Mouse (Mus musculus) embryonic facial prominence, embryonic 11.5 days (tissue): ENCODE data around the gene S100a2. TPM values are rescaled to one million over a fixed set of nuclear protein-coding genes. Genes with fewer than 3 reads are reported as not detected.
A peak's percentile ranks its signal among the peaks of the same experiment; 100 is the strongest.

Experiments used
- ATAC-seq: fragments of 200-750 bp; cut with Nextera tagmentation; replicated peaks from 2 replicates; pipeline ENCODE4 v1.8.0; 2017; ENCODE audit warnings: low read depth; ENCODE audit not compliant: insufficient number of reproducible peaks, low FRiP score, low TSS enrichment
- DNase-seq: peaks from one replicate; pipeline ENCODE4 v3.0.0-alpha.2; 2015; ENCODE audit warnings: low spot score
- H3K27ac ChIP-seq: fragments of 300-500 bp; sonication (generic); replicated peaks from 2 replicates; pipeline ENCODE4 v1.5.1; 2014; ENCODE audit warnings: mild to moderate bottlenecking, low read depth, low read length, control low read depth
- H3K27me3 ChIP-seq: fragments of 300-500 bp; sonication (generic); 2 replicates; pipeline ENCODE4 v1.6.1; 2014; ENCODE audit warnings: mild to moderate bottlenecking, low read length, moderate library complexity, mixed read lengths; ENCODE audit not compliant: control insufficient read depth, insufficient read depth
- H3K36me3 ChIP-seq: fragments of 300-500 bp; sonication (generic); replicated peaks from 2 replicates; pipeline ENCODE4 v1.6.1; 2014; ENCODE audit warnings: low read depth, mild to moderate bottlenecking, low read length, moderate library complexity, mixed read lengths; ENCODE audit not compliant: control insufficient read depth, insufficient read depth
- H3K4me1 ChIP-seq: fragments of 300-500 bp; sonication (generic); 2 replicates; pipeline ENCODE4 v1.6.1; 2014; ENCODE audit warnings: low read length, mixed read lengths; ENCODE audit not compliant: control insufficient read depth, insufficient read depth
- H3K4me2 ChIP-seq: fragments of 300-500 bp; sonication (generic); 2 replicates; pipeline ENCODE4 v1.6.1; 2014; ENCODE audit warnings: low read depth, mild to moderate bottlenecking, control low read depth, low read length, moderate library complexity
- H3K4me3 ChIP-seq: fragments of 300-500 bp; sonication (generic); 2 replicates; pipeline ENCODE4 v1.5.1; 2014; ENCODE audit warnings: low read depth, low read length, control low read depth
- H3K9ac ChIP-seq: fragments of 300-500 bp; sonication (generic); replicated peaks from 2 replicates; pipeline ENCODE4 v1.6.1; 2014; ENCODE audit warnings: mild to moderate bottlenecking, control low read depth, low read length
- H3K9me3 ChIP-seq: fragments of 300-500 bp; sonication (generic); replicated peaks from 2 replicates; pipeline ENCODE4 v1.6.1; 2016; ENCODE audit warnings: mild to moderate bottlenecking, low read length, inconsistent platforms, mixed read lengths; ENCODE audit not compliant: control insufficient read depth
- WGBS: fragments of 180-500 bp; shearing (Covaris S2); extraction: QIAGEN DNeasy Blood & Tissue Kit; methylation state at CpG from one replicate; pipeline ENCODE4 v1.1.7; 2014; 5-methylcytosine and 5-hydroxymethylcytosine counted together
- polyA plus RNA-seq: library from polyadenylated mRNA; unstranded; fragments of >200 nt; fragmentation: Nextera tagmentation; extraction: Ambion mirVana; gene quantifications from 2 replicates; pipeline ENCODE4 v1.2.1, GENCODE M21; 2014

S100a2 gene
- polyA plus RNA-seq, 1 experiment from 2014 or later, result not detected

DNA sequence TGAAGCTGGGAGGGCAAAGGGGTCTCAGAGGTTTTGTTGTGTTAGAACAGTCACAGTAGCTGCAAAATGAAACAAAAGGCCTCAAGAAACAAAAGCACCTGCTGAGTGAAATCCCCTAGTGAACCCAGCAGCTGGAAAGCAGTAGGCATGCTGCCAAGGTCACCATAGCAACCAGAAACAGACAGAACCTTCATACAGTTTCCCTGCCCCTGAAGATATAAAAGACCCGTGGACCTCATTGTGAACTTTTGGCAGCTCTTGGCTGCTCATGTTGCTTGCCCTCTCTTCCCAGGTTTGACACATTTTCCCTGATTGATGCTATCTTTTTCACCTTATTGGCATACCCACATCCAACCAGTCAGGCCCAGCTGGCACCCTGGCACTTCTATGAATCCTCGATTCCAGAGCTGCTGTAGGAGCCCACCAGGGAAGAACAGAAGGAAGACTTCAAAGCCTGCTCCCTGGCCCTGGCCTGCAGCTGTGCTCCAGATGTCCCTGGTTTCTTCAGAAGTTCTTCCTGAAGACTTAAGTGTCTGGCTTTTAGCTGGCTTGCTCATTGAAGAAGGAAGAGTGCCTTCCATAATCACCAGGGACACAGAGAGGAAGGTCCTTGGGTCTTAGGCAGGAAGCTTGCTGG, 33.5 kb downstream of the S100a2 start:
- Histone ChIP-seq H3K4me2 (no peak overlapping the region), H3K9me3 (no peaks in the 10 kb centered on the region), H3K9ac (no peak overlapping the region), H3K4me1 (no peaks in the 10 kb centered on the region), H3K27me3 (no peaks in the 10 kb centered on the region), H3K36me3 (no peaks in the 10 kb centered on the region), H3K4me3 (no peak overlapping the region), H3K27ac (no peak overlapping the region)
- ATAC-seq (0 out of 2 replicates have a peak, but pooled peaks have one; percentile 34), DNase-seq (peak; percentile 66)
- 22% methylated on average over 2 of the region's 2 CpGs for WGBS

DNA sequence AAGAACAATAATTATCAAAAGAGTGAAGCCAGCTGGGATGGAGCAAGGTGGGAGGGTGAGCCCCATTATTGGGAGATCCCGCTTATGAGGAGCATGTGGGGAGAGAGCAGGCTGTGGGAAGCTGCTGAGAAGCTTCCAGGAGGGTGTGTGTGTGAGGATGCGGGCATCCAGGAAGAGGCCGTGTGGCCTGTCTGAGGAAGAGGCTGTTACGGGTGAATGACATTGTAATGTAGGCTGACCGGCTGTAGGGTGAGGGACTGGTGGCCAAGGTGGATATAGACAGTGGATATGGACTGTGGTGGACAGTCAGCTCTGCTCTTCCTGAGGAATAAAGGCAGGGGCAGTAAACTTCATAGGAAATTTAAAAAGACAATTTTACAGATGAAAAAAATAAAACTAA, 35.4 kb downstream of the S100a2 start:
- Histone ChIP-seq H3K27ac (no peak overlapping the region), H3K4me2 (no peak overlapping the region), H3K4me1 (no peaks in the 10 kb centered on the region), H3K9me3 (no peaks in the 10 kb centered on the region), H3K27me3 (no peaks in the 10 kb centered on the region), H3K4me3 (no peak overlapping the region), H3K9ac (no peak overlapping the region), H3K36me3 (no peaks in the 10 kb centered on the region)
- DNase-seq (no peak), ATAC-seq (no peak)
- 77% methylated on average over 5 of the region's 5 CpGs for WGBS

DNA sequence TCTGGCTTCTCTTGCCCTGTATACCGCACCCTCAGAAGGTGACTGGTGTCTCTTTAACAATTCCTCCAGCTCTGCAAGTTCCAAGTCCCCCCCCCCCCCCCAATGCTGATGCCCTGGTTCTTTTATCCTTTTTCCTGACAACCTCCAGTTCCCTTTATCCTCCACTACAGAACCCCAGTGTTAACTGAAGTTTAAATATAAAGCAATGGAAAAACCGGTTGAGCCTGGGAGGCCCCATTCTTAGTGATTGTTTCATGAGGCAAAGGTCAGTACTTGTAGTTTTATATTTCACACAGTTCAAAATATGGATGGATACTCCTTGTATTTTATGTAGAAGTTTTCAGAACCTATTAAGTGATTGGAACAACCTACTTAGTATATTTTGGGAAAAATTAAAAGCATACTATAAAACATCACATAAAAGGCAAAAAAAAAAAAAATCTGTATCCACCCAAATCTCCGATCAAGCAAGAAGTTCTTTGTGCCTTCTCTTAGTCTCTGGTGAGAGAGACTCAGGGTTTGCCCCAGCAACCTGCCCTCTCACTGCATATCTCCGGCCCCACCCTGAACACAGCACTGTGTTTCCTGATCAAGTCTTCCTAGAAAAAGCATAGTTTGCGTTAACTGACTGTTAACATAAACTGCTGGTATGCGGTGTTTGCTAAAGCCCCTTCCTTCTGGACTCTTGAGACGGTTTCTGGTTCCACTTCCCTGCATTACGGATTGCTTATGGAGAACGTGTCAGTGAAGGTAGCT, 36.4 kb downstream of the S100a2 start:
- WGBS, result 74% methylated on average over 9 of the region's 9 CpGs

DNA sequence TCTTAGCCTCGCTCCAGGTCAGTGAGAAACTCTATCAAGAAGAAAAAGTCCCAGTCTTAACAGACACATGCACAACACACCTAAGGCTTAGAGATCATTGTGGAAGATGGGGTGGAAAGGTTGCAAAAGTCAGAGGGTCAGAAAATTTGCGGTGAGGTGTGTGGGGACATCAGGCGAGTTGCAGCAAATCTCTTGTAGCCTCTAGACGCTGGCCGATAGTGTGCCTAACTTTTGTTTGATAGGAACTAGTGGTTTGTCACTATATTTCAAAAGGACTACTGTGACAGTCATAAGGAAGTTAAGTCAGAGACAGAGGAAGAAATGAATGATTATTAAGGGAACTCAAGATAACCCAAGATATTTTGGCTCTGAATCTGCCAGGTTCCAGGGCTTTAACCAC, 37.3 kb downstream of the S100a2 start:
- no peaks in the 10 kb centered on the region for H3K4me1 ChIP-seq
- ATAC-seq (no peak), DNase-seq (no peak)
- no peak overlapping the region for H3K9ac ChIP-seq
- no peaks in the 10 kb centered on the region for H3K9me3 ChIP-seq
- no peak overlapping the region for H3K4me3 ChIP-seq
- H3K36me3 ChIP-seq, result no peaks in the 10 kb centered on the region
- 91% methylated on average over 5 of the region's 5 CpGs for WGBS
- H3K4me2 ChIP-seq, result no peak overlapping the region
- no peaks in the 10 kb centered on the region for H3K27me3 ChIP-seq
- H3K27ac ChIP-seq, result no peak overlapping the region

More for the DNA sequence above, 36.4 kb downstream of the S100a2 start:
- H3K4me2 ChIP-seq, result no peak overlapping the region
- no peaks in the 10 kb centered on the region for H3K27me3 ChIP-seq
- no peaks in the 10 kb centered on the region for H3K36me3 ChIP-seq
- ATAC-seq (no peak), DNase-seq (no peak)
- no peak overlapping the region for H3K27ac ChIP-seq
- no peak overlapping the region for H3K9ac ChIP-seq
- no peaks in the 10 kb centered on the region for H3K9me3 ChIP-seq
- H3K4me3 ChIP-seq, result no peak overlapping the region
- no peaks in the 10 kb centered on the region for H3K4me1 ChIP-seq

DNA sequence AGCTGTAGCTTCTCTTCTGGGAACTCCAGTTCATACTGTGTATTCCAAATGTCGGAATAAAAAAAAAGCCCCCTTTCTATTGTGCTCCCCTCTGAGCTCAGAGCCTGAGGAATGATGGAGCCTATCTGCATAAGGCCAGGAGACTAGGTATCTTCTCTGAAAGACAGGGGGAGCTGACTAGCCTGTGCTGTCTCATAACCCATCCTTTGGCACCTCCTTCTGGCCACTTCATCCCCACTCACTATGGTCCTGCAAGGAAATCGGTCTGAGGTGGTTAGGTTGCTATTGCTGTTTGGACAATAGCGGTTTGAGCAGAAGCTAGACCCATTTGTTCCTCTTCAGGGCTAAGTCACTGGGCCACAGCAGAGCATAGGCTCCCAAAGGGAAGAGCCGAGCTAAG, 37.8 kb downstream of the S100a2 start:
- no peak overlapping the region for H3K27ac ChIP-seq
- no peak for DNase-seq
- H3K4me1 ChIP-seq, result no peaks in the 10 kb centered on the region
- H3K9me3 ChIP-seq, result no peaks in the 10 kb centered on the region
- WGBS, result 61% methylated on average over 4 of the region's 4 CpGs
- H3K36me3 ChIP-seq, result no peaks in the 10 kb centered on the region
- no peak overlapping the region for H3K4me3 ChIP-seq
- ATAC-seq, result no peak
- no peak overlapping the region for H3K9ac ChIP-seq
- no peak overlapping the region for H3K4me2 ChIP-seq
- no peaks in the 10 kb centered on the region for H3K27me3 ChIP-seq

DNA sequence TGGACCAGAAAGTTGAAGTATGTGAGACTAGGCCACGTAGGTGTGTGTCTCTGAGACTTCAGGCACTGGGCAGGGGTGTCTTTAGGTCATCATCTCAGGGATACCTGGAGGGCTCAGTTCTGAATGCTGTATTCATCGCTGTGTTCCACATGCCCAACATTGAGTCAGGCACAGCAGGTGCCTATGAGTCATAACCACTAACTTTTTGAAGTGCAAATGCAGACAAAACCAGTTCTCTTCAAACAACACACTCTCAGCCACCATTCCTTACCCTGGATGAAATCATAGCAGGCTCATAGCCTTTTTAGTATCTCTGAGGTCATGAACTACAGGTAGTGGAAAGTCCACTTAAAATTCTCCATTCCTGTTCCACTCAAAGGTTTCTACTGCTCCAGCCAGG, 39.3 kb downstream of the S100a2 start:
- H3K9ac ChIP-seq, result no peak overlapping the region
- 80% methylated on average over 2 of the region's 2 CpGs for WGBS
- no peak overlapping the region for H3K4me3 ChIP-seq
- no peaks in the 10 kb centered on the region for H3K4me1 ChIP-seq
- H3K4me2 ChIP-seq, result no peak overlapping the region
- no peak overlapping the region for H3K27ac ChIP-seq
- no peak for DNase-seq
- H3K36me3 ChIP-seq, result no peaks in the 10 kb centered on the region
- no peak for ATAC-seq
- no peaks in the 10 kb centered on the region for H3K27me3 ChIP-seq
- H3K9me3 ChIP-seq, result no peaks in the 10 kb centered on the region

DNA sequence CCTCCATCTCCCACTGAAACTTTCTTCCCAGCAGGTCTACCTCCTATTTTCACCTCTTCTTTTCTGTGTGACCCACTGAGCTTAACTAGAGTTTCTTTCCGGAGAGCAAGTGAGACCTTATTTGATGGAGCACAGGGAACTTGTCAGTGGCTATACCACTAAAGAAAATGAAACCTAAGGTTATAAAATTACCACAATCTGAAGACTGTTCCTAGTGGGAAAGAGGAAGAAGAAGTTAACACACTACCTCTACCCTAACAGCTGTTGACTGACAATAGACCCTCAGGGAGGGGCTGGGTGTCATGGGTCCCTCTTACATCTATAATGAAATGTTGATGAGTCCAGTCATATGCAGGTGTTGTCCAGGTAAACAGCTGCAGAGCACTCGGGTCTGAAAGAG, 41.9 kb downstream of the S100a2 start:
- H3K27me3 ChIP-seq, result no peaks in the 10 kb centered on the region
- no peak overlapping the region for H3K4me3 ChIP-seq
- H3K9me3 ChIP-seq, result no peaks in the 10 kb centered on the region
- no peaks in the 10 kb centered on the region for H3K4me1 ChIP-seq
- no peak for ATAC-seq
- H3K27ac ChIP-seq, result no peak overlapping the region
- no peak overlapping the region for H3K4me2 ChIP-seq
- no peaks in the 10 kb centered on the region for H3K36me3 ChIP-seq
- DNase-seq, result no peak
- no peak overlapping the region for H3K9ac ChIP-seq
- WGBS, result 86% methylated on average over 2 of the region's 2 CpGs

DNA sequence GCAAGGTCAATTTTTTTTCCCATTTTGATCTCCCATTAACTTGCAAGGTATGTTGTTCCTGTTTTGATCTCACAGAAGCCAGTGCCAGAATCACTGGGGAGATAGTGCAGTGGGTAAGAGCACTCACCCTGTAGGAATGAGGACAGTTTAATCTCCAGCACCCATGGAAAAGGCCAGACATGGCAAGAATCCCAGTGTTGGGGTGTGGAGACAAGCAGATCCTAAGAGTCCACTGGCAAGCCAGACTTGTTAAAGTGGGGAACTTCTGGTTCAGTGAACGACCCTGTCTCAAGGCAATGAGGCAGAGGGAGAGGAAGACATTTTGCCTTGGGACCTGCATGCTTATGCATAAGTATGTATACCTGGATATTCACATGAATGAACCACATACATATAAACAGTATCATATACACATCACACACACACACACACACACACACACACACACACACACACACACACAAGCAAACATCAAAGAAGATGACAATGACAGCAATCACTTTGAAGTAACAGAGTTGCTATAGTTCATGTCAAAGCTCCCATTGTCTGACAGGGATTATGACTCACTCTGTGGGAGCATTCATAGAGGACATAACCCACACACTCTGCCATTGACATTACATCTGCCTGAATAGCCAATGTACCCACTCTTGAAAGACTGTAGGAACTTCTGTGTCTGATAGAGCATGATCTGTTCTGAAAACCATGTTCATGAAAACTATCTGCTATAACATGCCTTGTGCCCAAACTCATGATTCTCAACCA, 48.6 kb downstream of the S100a2 start:
- Histone ChIP-seq H3K9me3 (no peaks in the 10 kb centered on the region), H3K4me1 (no peaks in the 10 kb centered on the region), H3K36me3 (no peaks in the 10 kb centered on the region), H3K27ac (no peak overlapping the region), H3K4me3 (no peak overlapping the region), H3K27me3 (no peaks in the 10 kb centered on the region), H3K4me2 (no peak overlapping the region), H3K9ac (no peak overlapping the region)
- no peak for ATAC-seq
- DNase-seq, result no peak
- 60% methylated on average over 1 of the region's 1 CpGs for WGBS
